Mouse (Mus musculus) hindbrain, embryonic 11.5 days (tissue): ENCODE results near the gene Slc25a5. TPM values are rescaled to one million over a fixed set of nuclear protein-coding genes. Genes with fewer than 3 reads are reported as not detected.

Source experiments
- ATAC-seq: fragments of 200-750 bp; cut with Nextera tagmentation; 2 replicates; pipeline ENCODE4 v1.8.0; 2017; ENCODE audit warnings: mild to moderate bottlenecking, moderate TSS enrichment, moderate library complexity; ENCODE audit not compliant: low FRiP score
- DNase-seq: peaks from one replicate; pipeline ENCODE4 v3.0.0-alpha.2; 2015; ENCODE audit warnings: low spot score
- H3K27ac ChIP-seq: fragments of 300-500 bp; sonication (generic); 2 replicates; pipeline ENCODE4 v1.5.1; 2014; ENCODE audit warnings: mild to moderate bottlenecking, low read depth, low read length
- H3K27me3 ChIP-seq: fragments of 300-500 bp; sonication (generic); 2 replicates; pipeline ENCODE4 v1.6.1; 2014; ENCODE audit warnings: mild to moderate bottlenecking, low read length, moderate library complexity, mixed read lengths; ENCODE audit not compliant: control insufficient read depth, insufficient read depth
- H3K36me3 ChIP-seq: fragments of 300-500 bp; sonication (generic); 2 replicates; pipeline ENCODE4 v1.6.1; 2014; ENCODE audit warnings: mild to moderate bottlenecking, low read length, moderate library complexity, mixed read lengths; ENCODE audit not compliant: control insufficient read depth, insufficient read depth
- H3K4me1 ChIP-seq: fragments of 300-500 bp; sonication (generic); replicated peaks from 2 replicates; pipeline ENCODE4 v1.6.1; 2014; ENCODE audit warnings: low read length, mixed read lengths; ENCODE audit not compliant: control insufficient read depth, insufficient read depth
- H3K4me2 ChIP-seq: fragments of 300-500 bp; sonication (generic); replicated peaks from 2 replicates; pipeline ENCODE4 v1.6.1; 2014; ENCODE audit warnings: mild to moderate bottlenecking, low read depth, low read length
- H3K4me3 ChIP-seq: fragments of 300-500 bp; sonication (generic); 2 replicates; pipeline ENCODE4 v1.5.1; 2014; ENCODE audit warnings: low read depth, low read length
- H3K9ac ChIP-seq: fragments of 300-500 bp; sonication (generic); 2 replicates; pipeline ENCODE4 v1.6.1; 2014; ENCODE audit warnings: low read depth, low read length
- H3K9me3 ChIP-seq: fragments of 300-500 bp; sonication (generic); 2 replicates; pipeline ENCODE4 v1.6.1; 2016; ENCODE audit warnings: low read length; ENCODE audit not compliant: control insufficient read depth
- WGBS: fragments of 180-500 bp; shearing (Covaris S2); extraction: QIAGEN DNeasy Blood & Tissue Kit; methylation state at CpG from one replicate; pipeline ENCODE4 v1.1.7; 2014; 5-methylcytosine and 5-hydroxymethylcytosine counted together
- polyA plus RNA-seq: library from polyadenylated mRNA; unstranded; fragments of >200 nt; fragmentation: Nextera tagmentation; extraction: Ambion mirVana; gene quantifications from 2 replicates; pipeline ENCODE4 v1.2.1, GENCODE M21; 2014

The Slc25a5 gene
- 838 and 896 TPM in 2 replicates for polyA plus RNA-seq

DNA sequence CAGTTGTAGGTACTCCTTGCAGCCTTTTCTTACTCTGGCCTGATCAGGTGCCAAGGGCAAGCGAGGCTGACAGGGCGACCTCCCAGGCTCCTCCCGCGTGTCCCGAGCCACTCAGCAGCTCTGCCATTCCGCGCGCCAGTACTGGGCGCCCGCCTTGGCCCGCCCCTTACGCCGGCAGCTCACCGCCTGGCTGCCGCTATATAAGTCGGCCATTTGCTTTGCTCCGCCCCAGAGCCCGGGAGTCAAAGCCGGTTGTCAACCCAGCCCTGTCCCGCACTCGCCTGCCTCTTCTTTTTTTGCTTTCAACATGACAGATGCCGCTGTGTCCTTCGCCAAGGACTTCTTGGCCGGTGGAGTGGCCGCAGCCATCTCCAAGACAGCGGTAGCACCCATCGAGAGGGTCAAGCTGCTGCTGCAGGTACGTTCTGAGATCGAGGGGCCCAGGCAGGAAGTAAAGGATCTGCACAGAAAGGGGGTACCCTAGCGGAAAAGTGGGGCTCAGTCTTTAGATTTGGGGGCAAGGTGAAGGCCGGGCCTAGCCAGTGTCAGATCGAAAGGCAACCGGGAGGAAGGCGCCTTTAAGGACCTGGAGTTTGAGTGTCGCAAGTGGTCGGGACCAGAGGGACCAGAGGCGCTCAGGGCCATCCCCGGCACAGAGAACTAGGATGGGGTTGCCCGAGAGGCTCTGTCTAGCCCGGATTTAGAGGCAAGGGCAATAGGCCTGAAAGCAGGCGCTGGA lies at the start of gene Slc25a5:
Gene Slc25a5 (plus strand): TSS at position 228 of the 739 bp plus-strand sequence.
- Histone ChIP-seq H3K27me3 (no peaks in the 10 kb centered on the region), H3K9me3 (no peaks in the 10 kb centered on the region), H3K9ac (peak within 1 kb of the TSS; percentile 76), H3K27ac (peak within 1 kb of the TSS; percentile 84), H3K4me3 (peak within 1 kb of the TSS; percentile 58), H3K4me2 (peak within 1 kb of the TSS; percentile 50), H3K36me3 (no peaks in the 10 kb centered on the region), H3K4me1 (no peaks in the 10 kb centered on the region)
- peak; percentile 83 for DNase-seq
- ATAC-seq, result peak; percentile 94
- WGBS, result 15% methylated on average over 39 of the region's 41 CpGs

DNA sequence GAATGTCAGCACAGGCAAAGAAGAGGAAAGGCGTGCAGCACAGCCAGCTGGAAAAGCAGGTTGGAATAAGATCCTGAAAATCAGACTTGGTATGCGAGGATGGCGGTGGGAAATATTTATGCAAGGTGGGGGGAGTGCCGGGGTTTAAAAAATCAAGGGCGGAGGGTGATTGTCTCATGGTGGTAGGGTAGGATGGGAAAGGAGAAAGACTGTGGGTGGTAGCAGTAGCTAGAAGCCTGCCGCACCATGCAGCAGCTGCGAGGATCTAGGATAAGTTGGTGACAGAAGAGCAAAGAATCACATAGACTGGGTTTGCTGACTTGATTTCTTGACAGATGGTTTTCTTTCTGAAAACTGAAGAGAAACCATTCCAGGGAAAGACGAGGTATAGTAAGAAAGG lies 48.7 kb upstream of the Slc25a5 start:
- H3K4me1 ChIP-seq, result no peaks in the 10 kb centered on the region
- 84% methylated on average over 8 of the region's 8 CpGs for WGBS
- no peak overlapping the region for H3K4me3 ChIP-seq
- no peak overlapping the region for H3K27ac ChIP-seq
- H3K27me3 ChIP-seq, result no peaks in the 10 kb centered on the region
- DNase-seq (no peak), ATAC-seq (no peak)
- H3K9ac ChIP-seq, result no peak overlapping the region
- no peaks in the 10 kb centered on the region for H3K9me3 ChIP-seq
- no peak overlapping the region for H3K4me2 ChIP-seq
- H3K36me3 ChIP-seq, result no peaks in the 10 kb centered on the region

- DNase-seq, result no peak
- no peaks in the 10 kb centered on the region for H3K4me1 ChIP-seq
- no peaks in the 10 kb centered on the region for H3K36me3 ChIP-seq
- H3K27ac ChIP-seq, result no peak overlapping the region
- H3K9me3 ChIP-seq, result no peaks in the 10 kb centered on the region
- no peak for ATAC-seq
- 47% methylated on average over 3 of the region's 3 CpGs for WGBS
- H3K4me2 ChIP-seq, result no peak overlapping the region
- no peaks in the 10 kb centered on the region for H3K27me3 ChIP-seq
- H3K9ac ChIP-seq, result no peak overlapping the region
- no peak overlapping the region for H3K4me3 ChIP-seq
These were observed 46.9 kb upstream of the Slc25a5 start for GRCm38 (mm10) chrX:36748573-36748972.

GRCm38 (mm10) chrX:36749281-36749785 lies 46.1 kb upstream of the Slc25a5 start:
- no peak for ATAC-seq
- Histone ChIP-seq H3K4me2 (no peak overlapping the region), H3K36me3 (no peaks in the 10 kb centered on the region), H3K9me3 (no peaks in the 10 kb centered on the region), H3K4me1 (no peaks in the 10 kb centered on the region), H3K4me3 (no peak overlapping the region), H3K9ac (no peak overlapping the region), H3K27me3 (no peaks in the 10 kb centered on the region), H3K27ac (no peak overlapping the region)
- no peak for DNase-seq
- WGBS, result 87% methylated on average over 6 of the region's 6 CpGs

- Histone ChIP-seq H3K9ac (no peak overlapping the region), H3K36me3 (no peaks in the 10 kb centered on the region), H3K27me3 (no peaks in the 10 kb centered on the region), H3K4me3 (no peak overlapping the region), H3K27ac (no peak overlapping the region), H3K4me2 (no peak overlapping the region), H3K9me3 (no peaks in the 10 kb centered on the region), H3K4me1 (no peaks in the 10 kb centered on the region)
- no peak for ATAC-seq
- no peak for DNase-seq
- WGBS, result 93% methylated on average over 1 of the region's 1 CpGs
These were observed 44.9 kb upstream of the Slc25a5 start for GRCm38 (mm10) chrX:36750591-36750990.

DNA sequence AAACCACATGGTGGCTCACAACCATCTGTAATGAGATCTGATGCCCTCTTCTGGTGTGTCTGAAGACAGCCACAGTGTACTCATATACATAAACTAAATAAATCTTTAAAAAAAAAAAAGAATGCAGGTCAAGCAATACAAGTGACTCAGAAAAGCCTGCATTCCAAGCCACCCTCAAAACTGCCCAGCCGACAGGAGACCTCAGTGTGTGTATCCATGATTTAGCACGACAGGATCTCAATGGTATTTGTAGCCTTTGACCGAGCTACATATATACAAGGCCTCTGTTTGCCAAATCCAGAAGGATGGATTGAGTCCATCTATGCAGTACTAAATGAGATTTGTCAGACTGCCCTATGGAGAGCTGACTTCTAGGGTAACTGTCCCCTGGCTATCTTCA lies 42.9 kb upstream of the Slc25a5 start:
- WGBS, result 87% methylated on average over 3 of the region's 3 CpGs
- ATAC-seq, result no peak

GRCm38 (mm10) chrX:36757796-36758472 lies 37.5 kb upstream of the Slc25a5 start:
- no peak for DNase-seq
- WGBS, result 79% methylated on average over 7 of the region's 7 CpGs
- H3K9ac ChIP-seq, result no peak overlapping the region

More for the DNA sequence above, 42.9 kb upstream of the Slc25a5 start:
- Histone ChIP-seq H3K27ac (no peak overlapping the region), H3K27me3 (no peaks in the 10 kb centered on the region), H3K36me3 (no peaks in the 10 kb centered on the region), H3K9ac (no peak overlapping the region), H3K4me1 (no peaks in the 10 kb centered on the region), H3K4me3 (no peak overlapping the region), H3K4me2 (no peak overlapping the region), H3K9me3 (no peaks in the 10 kb centered on the region)
- no peak for DNase-seq

DNA sequence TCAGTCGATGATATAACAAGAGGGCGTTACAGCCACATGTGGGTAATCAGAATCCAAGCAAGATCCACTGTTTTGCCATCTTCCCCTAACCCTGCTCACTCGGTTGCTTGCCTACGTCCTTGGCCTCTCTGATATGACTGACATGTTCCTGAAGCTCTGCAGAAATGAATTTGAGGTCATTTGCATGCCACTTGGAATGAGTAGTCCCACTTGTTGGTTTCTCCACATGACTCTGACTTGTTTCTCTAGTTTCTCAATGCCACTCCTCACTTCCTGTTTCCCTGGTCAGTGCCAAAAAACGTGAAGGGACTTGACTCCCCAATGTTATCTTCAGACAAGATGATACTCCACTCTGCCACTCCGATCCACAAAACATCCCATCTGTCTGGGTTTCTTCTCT lies 36.9 kb upstream of the Slc25a5 start:
- H3K4me2 ChIP-seq, result no peak overlapping the region
- ATAC-seq, result no peak
- no peaks in the 10 kb centered on the region for H3K36me3 ChIP-seq
- no peak for DNase-seq
- no peaks in the 10 kb centered on the region for H3K27me3 ChIP-seq
- WGBS, result 69% methylated on average over 6 of the region's 6 CpGs
- no peaks in the 10 kb centered on the region for H3K9me3 ChIP-seq
- H3K4me1 ChIP-seq, result no peaks in the 10 kb centered on the region
- H3K9ac ChIP-seq, result no peak overlapping the region
- no peak overlapping the region for H3K27ac ChIP-seq
- no peak overlapping the region for H3K4me3 ChIP-seq

More at GRCm38 (mm10) chrX:36757796-36758472, 37.5 kb upstream of the Slc25a5 start:
- H3K4me3 ChIP-seq, result no peak overlapping the region
- no peaks in the 10 kb centered on the region for H3K9me3 ChIP-seq
- no peaks in the 10 kb centered on the region for H3K4me1 ChIP-seq
- no peak for ATAC-seq
- no peaks in the 10 kb centered on the region for H3K36me3 ChIP-seq
- no peak overlapping the region for H3K27ac ChIP-seq
- no peak overlapping the region for H3K4me2 ChIP-seq
- no peaks in the 10 kb centered on the region for H3K27me3 ChIP-seq
